In genomic region chr10:81052577-81052976, GRCm38 (mm10) we compare ENCODE assay signal across 22 mouse cellular contexts. TPM values are rescaled to one million over a fixed set of nuclear protein-coding genes. Genes with fewer than 3 reads are reported as not detected.
DNase-seq lines count a peak whose midpoint lies in the region.
"Had no signal": no experiment of that assay in that cellular context is flagged by ENCODE, and none has a peak within 500 bp of the region (broad histone marks: within the 10 kb centered on the region; RNA-seq: fewer than 3 reads in every experiment).

No protein-coding gene starts in this region.

- DNase-seq in adrenal gland, adult 2 months = peak; percentile 87
- DNase-seq in adrenal gland, adult 18-20 months (ENCODE audit: low spot score in 2 of 2) = no peak
- DNase-seq in adrenal gland, postnatal 10 days = peak; percentile 69
- peak; percentile 78 to 84 for DNase-seq in adrenal gland, postnatal 36 days
- no peak for DNase-seq in Muller cell, postnatal 12 days (ENCODE audit: inconsistent ontology term)
- no peak for DNase-seq in retina, embryonic 14.5 days (ENCODE audit: low spot score)
- DNase-seq: B cell, adult 2 months; cerebellum, adult 11-12 months; cerebellum, adult 8-10 months; cerebellum, postnatal 10 days; cerebellum, postnatal 36 days; embryo, embryonic 11 days; gastrocnemius, postnatal 14 days; heart, adult 11 months; heart, postnatal 10 days; heart, postnatal 4 days; kidney, adult 18-20 months; kidney, adult 9 months had no signal

RNA-seq across cellular contexts. Expression of gene Sgta, which starts 7.4 kb away (rescaled TPM):
- 100 to 1,000 TPM; 198 to 288 TPM for total RNA-seq in adrenal gland, adult 2 months (2021)
- 495 and 554 TPM in 2 replicates for polyA plus RNA-seq in adrenal gland, adult 2 months (2012; rRNA removed)
- total RNA-seq in adrenal gland, adult 18-20 months (2021) = 100 to 1,000 TPM; 220 to 229 TPM
- 100 to 1,000 TPM; 190 to 191 TPM for total RNA-seq in adrenal gland, postnatal 10 days (2021)
- 100 to 1,000 TPM; 223 to 227 TPM for total RNA-seq in adrenal gland, postnatal 36 days (2021)

RNA-seq across cellular contexts. Expression of gene Slc39a3, which starts 15.4 kb away (rescaled TPM):
- total RNA-seq in adrenal gland, adult 2 months (2021) = 10 to 100 TPM; 50.9 to 53.0 TPM
- 121 and 154 TPM in 2 replicates for polyA plus RNA-seq in adrenal gland, adult 2 months (2012; rRNA removed)
- 10 to 100 TPM; 25.6 to 44.1 TPM for total RNA-seq in adrenal gland, adult 18-20 months (2021)
- 10 to 100 TPM; 28.5 to 32.8 TPM for total RNA-seq in adrenal gland, postnatal 10 days (2021)
- 10 to 100 TPM; 33.2 to 68.5 TPM for total RNA-seq in adrenal gland, postnatal 36 days (2021)

RNA-seq across cellular contexts. Expression of gene Thop1, which starts 17.3 kb away (rescaled TPM):
- 10 to 100 TPM; 40.5 to 77.9 TPM for total RNA-seq in adrenal gland, adult 2 months (2021)
- 75.0 and 95.7 TPM in 2 replicates for polyA plus RNA-seq in adrenal gland, adult 2 months (2012; rRNA removed)
- 10 to 100 TPM; 34.0 to 64.4 TPM for total RNA-seq in adrenal gland, adult 18-20 months (2021)
- 10 to 100 TPM; 31.8 to 42.4 TPM for total RNA-seq in adrenal gland, postnatal 10 days (2021)
- 10 to 100 TPM; 51.5 to 56.6 TPM for total RNA-seq in adrenal gland, postnatal 36 days (2021)

RNA-seq across cellular contexts. Expression of gene Diras1, which starts 27.1 kb away (rescaled TPM):
- total RNA-seq in adrenal gland, adult 2 months (2021) = 1 to 10 TPM; 1.4 to 3.6 TPM
- 2.1 and 2.4 TPM in 2 replicates for polyA plus RNA-seq in adrenal gland, adult 2 months (2012; rRNA removed)
- 1 to 10 TPM; 1.7 to 1.8 TPM for total RNA-seq in adrenal gland, adult 18-20 months (2021)
- 1 to 10 TPM; 2.8 to 3.4 TPM for total RNA-seq in adrenal gland, postnatal 10 days (2021)
- 1 to 10 TPM; 1.2 to 1.5 TPM for total RNA-seq in adrenal gland, postnatal 36 days (2021)
- total RNA-seq: CH12.LX; heart, postnatal 10 days; heart, postnatal 4 days had no signal
- polyA plus RNA-seq: erythroblast, embryonic 14.5 days; heart, embryonic 15.5 days; inflammation-experienced regulatory T-cells, adult 6 months had no signal

RNA-seq across cellular contexts. Expression of gene Gng7, which starts 37.8 kb away (rescaled TPM):
- 1 to 10 TPM; 5.4 to 9.2 TPM for total RNA-seq in adrenal gland, adult 2 months (2021)
- polyA plus RNA-seq in adrenal gland, adult 2 months (2012; rRNA removed) = 8.5 and 8.6 TPM in 2 replicates
- 10 to 100 TPM in 1 of 2 experiments, 1 to 10 TPM in 1; 7.0 to 11.1 TPM for total RNA-seq in adrenal gland, adult 18-20 months (2021)
- total RNA-seq in adrenal gland, postnatal 10 days (2021) = 1 to 10 TPM; 5.4 to 6.4 TPM
- total RNA-seq in adrenal gland, postnatal 36 days (2021) = 1 to 10 TPM; 6.4 to 6.7 TPM
- polyA plus RNA-seq: erythroblast, embryonic 14.5 days; inflammation-experienced regulatory T-cells, adult 6 months had no signal

Comparison
In these comparisons a context has a peak if more than half of its experiments do, and no peak if none do; other contexts are left out.
1. DNase-seq: peak in adrenal gland, adult 2 months (single experiment), adrenal gland, postnatal 10 days (single experiment) and adrenal gland, postnatal 36 days (2 of 2); none in adrenal gland, adult 18-20 months (0 of 2), Muller cell, postnatal 12 days (single experiment) and retina, embryonic 14.5 days (single experiment).